Mouse (Mus musculus): Measurements from ENCODE around the gene Klf11. TPM values are rescaled to one million over a fixed set of nuclear protein-coding genes. Genes with fewer than 3 reads are reported as not detected.

The Klf11 gene
- total and polyA plus RNA-seq, 3 experiments = 7.2 to 9.2 (median 7.3) TPM

GRCm38 (mm10) chr12:24682563-24682962 is 31.5 kb downstream of the Klf11 start:
- Histone ChIP-seq H3K4me2 (ENCODE audit: insufficient read depth, low read depth, poor library complexity, severe bottlenecking) (no peak overlapping the region), H3K4me3 (replicated peaks in 1 of 3; ENCODE audit: low read depth in 2 of 3, low read length in 2 of 3, poor library complexity in 1 of 3) (no peak overlapping the region), H3K9ac (ENCODE audit: insufficient read depth, low read depth) (no peak overlapping the region), H3K9me3 (replicated peaks; ENCODE audit: low read length) (no peaks in the 10 kb centered on the region), H3K79me2 (replicated peaks; ENCODE audit: control insufficient read depth, extremely low read depth, insufficient read depth, poor library complexity, severe bottlenecking) (no peaks in the 10 kb centered on the region), H3K36me3 (replicated peaks in 1 of 2; ENCODE audit: control insufficient read depth in 1 of 2, insufficient read depth in 1 of 2, low read length in 1 of 2) (no peaks in the 10 kb centered on the region), H3K4me1 (ENCODE audit: control insufficient read depth in 1 of 2, insufficient read depth in 2 of 2) (no peaks in the 10 kb centered on the region), H3K27ac (ENCODE audit: insufficient read depth, low read depth) (no peak overlapping the region), H3K27me3 (replicated peaks) (no peaks in the 10 kb centered on the region)
- in situ Hi-C loops (cut with MboI; ENCODE audit: low pct_ligation_motif_present, low pct_unique_long_range_greater_than_20kb, low sequenced_read_pairs) (no loop called here), dilution Hi-C loops (cut with MboI; ENCODE audit: extremely low pct_ligation_motif_present, extremely low pct_unique_long_range_greater_than_20kb, low sequenced_read_pairs) (no loop called here)
- DNase-seq (ENCODE audit: extremely low read depth) = no peak
- no peak for TF ChIP-seq ZKSCAN1 (IDR thresholded peaks at IDR 0.05; ENCODE audit: borderline replicate concordance, low read depth, low read length)
- no peak for TF ChIP-seq SIN3A (IDR thresholded peaks at IDR 0.05; ENCODE audit: low read length)
- TF ChIP-seq MXI1 (IDR thresholded peaks at IDR 0.05; ENCODE audit: low read depth, low read length) = no peak
- TF ChIP-seq NRF1 (IDR thresholded peaks at IDR 0.05; ENCODE audit: low read depth, low read length) = no peak
- TF ChIP-seq CHD2 (IDR thresholded peaks at IDR 0.05; ENCODE audit: low read length) = no peak
- TF ChIP-seq PAX5 (IDR thresholded peaks at IDR 0.05; ENCODE audit: low read length) = no peak
- no peak for TF ChIP-seq BHLHE40 (IDR thresholded peaks at IDR 0.05; ENCODE audit: low read depth, low read length)
- TF ChIP-seq TBP (conservative IDR thresholded peaks at IDR 0.05; ENCODE audit: low read depth, low read length) = no peak
- no peak for TF ChIP-seq ZNF384 (IDR thresholded peaks at IDR 0.05; ENCODE audit: low read depth, low read length)
- no peak for TF ChIP-seq MAFK (IDR thresholded peaks at IDR 0.05; ENCODE audit: insufficient replicate concordance, low read length)
- TF ChIP-seq GABPA (IDR thresholded peaks at IDR 0.05; ENCODE audit: insufficient replicate concordance, low read depth, low read length) = no peak
- no peak for TF ChIP-seq RAD21 (IDR thresholded peaks at IDR 0.05; ENCODE audit: low read depth, low read length)
- no peak for TF ChIP-seq SMC3 (IDR thresholded peaks at IDR 0.05; ENCODE audit: low read depth, low read length)
- TF ChIP-seq MAX (IDR thresholded peaks at IDR 0.05; ENCODE audit: low read length) = no peak

- dilution Hi-C loops (cut with MboI; ENCODE audit: extremely low pct_ligation_motif_present, extremely low pct_unique_long_range_greater_than_20kb, low sequenced_read_pairs) = no loop called here
Measured at GRCm38 (mm10) chr12:24683461-24683860, 32.4 kb downstream of the Klf11 start.

More at GRCm38 (mm10) chr12:24683461-24683860, 32.4 kb downstream of the Klf11 start:
- Histone ChIP-seq H3K4me3 (replicated peaks in 1 of 3; ENCODE audit: low read depth in 2 of 3, low read length in 2 of 3, poor library complexity in 1 of 3) (no peak overlapping the region), H3K9ac (ENCODE audit: insufficient read depth, low read depth) (no peak overlapping the region), H3K27ac (ENCODE audit: insufficient read depth, low read depth) (no peak overlapping the region), H3K27me3 (replicated peaks) (no peaks in the 10 kb centered on the region), H3K4me1 (ENCODE audit: control insufficient read depth in 1 of 2, insufficient read depth in 2 of 2) (no peaks in the 10 kb centered on the region), H3K4me2 (ENCODE audit: insufficient read depth, low read depth, poor library complexity, severe bottlenecking) (no peak overlapping the region), H3K9me3 (replicated peaks; ENCODE audit: low read length) (no peaks in the 10 kb centered on the region), H3K36me3 (replicated peaks in 1 of 2; ENCODE audit: control insufficient read depth in 1 of 2, insufficient read depth in 1 of 2, low read length in 1 of 2) (no peaks in the 10 kb centered on the region), H3K79me2 (replicated peaks; ENCODE audit: control insufficient read depth, extremely low read depth, insufficient read depth, poor library complexity, severe bottlenecking) (no peaks in the 10 kb centered on the region)
- DNase-seq (ENCODE audit: extremely low read depth) = no peak
- TF ChIP-seq SIN3A (IDR thresholded peaks at IDR 0.05; ENCODE audit: low read length) = no peak
- no peak for TF ChIP-seq JUND (conservative IDR thresholded peaks at IDR 0.05; ENCODE audit: low read depth, low read length)
- no peak for TF ChIP-seq NELFE (IDR thresholded peaks at IDR 0.05; ENCODE audit: low read depth, low read length)
- no peak for TF ChIP-seq EP300 (IDR thresholded peaks at IDR 0.05; ENCODE audit: low read length)
- no peak for TF ChIP-seq ZMIZ1 (IDR thresholded peaks at IDR 0.05; ENCODE audit: low read depth, low read length)
- TF ChIP-seq ZNF384 (IDR thresholded peaks at IDR 0.05; ENCODE audit: low read depth, low read length) = no peak
- TF ChIP-seq MXI1 (IDR thresholded peaks at IDR 0.05; ENCODE audit: low read depth, low read length) = no peak
- no peak for TF ChIP-seq HCFC1 (IDR thresholded peaks at IDR 0.05; ENCODE audit: low read depth, low read length)
- no peak for TF ChIP-seq ELF1 (IDR thresholded peaks at IDR 0.05; ENCODE audit: low read depth, low read length)
- no peak for TF ChIP-seq ETS1 (conservative IDR thresholded peaks at IDR 0.05; ENCODE audit: low read depth, low read length)
- in situ Hi-C loops (cut with MboI; ENCODE audit: low pct_ligation_motif_present, low pct_unique_long_range_greater_than_20kb, low sequenced_read_pairs) = no loop called here
